Mouse (Mus musculus) A20 (cell line): ENCODE results near the gene Olfr1216.
"Not testable (repeated sequence)": the region's sequence is repeated elsewhere in the genome, so short reads cannot be mapped to it uniquely, and the experiment has no call there.

Experiments
- DNase-seq: peaks from one replicate; pipeline ENCODE4 v3.0.0-alpha.2; 2011; ENCODE audit warnings: low read depth, low spot score

Olfr1216 gene

GRCm38 (mm10) chr2:89018240-89018639 is at the start of gene Olfr1216:
TSS of gene Olfr1216 (minus strand) at chr2:89018340.
- no peak for DNase-seq

- no peak for DNase-seq
Observed at GRCm38 (mm10) chr2:89061087-89061486, 42.9 kb upstream of the Olfr1216 start, which contains the start of gene Olfr1218. TSS of gene Olfr1218 (minus strand) at chr2:89061187.

GRCm38 (mm10) chr2:89031965-89032364 is 13.8 kb upstream of the Olfr1216 start, which contains the start of gene Olfr1217:
TSS of gene Olfr1217 (minus strand) at chr2:89032065.
- no peak for DNase-seq

- not testable (repeated sequence) for DNase-seq
Observed at GRCm38 (mm10) chr2:89021436-89021835, 3.3 kb upstream of the Olfr1216 start.

- DNase-seq, result no peak
Observed at GRCm38 (mm10) chr2:89006873-89007272, 11.3 kb downstream of the Olfr1216 start, which contains the start of gene Olfr1215. TSS of gene Olfr1215 (minus strand) at chr2:89006973.

- DNase-seq, result no peak
Observed at GRCm38 (mm10) chr2:88992553-88992952, 25.6 kb downstream of the Olfr1216 start, which contains the start of gene Olfr1214. TSS of gene Olfr1214 (minus strand) at chr2:88992653.

GRCm38 (mm10) chr2:88980181-88980580 is 38.0 kb downstream of the Olfr1216 start, which contains the start of gene Gm13762:
TSS of gene Gm13762 (minus strand) at chr2:88980281.
- DNase-seq, result no peak
